Mouse (Mus musculus): ENCODE measurements around the gene Zfp934.
"Not testable (repeated sequence)": the region's sequence is repeated elsewhere in the genome, so short reads cannot be mapped to it uniquely, and the experiment has no call there.

Zfp934 gene

DNA sequence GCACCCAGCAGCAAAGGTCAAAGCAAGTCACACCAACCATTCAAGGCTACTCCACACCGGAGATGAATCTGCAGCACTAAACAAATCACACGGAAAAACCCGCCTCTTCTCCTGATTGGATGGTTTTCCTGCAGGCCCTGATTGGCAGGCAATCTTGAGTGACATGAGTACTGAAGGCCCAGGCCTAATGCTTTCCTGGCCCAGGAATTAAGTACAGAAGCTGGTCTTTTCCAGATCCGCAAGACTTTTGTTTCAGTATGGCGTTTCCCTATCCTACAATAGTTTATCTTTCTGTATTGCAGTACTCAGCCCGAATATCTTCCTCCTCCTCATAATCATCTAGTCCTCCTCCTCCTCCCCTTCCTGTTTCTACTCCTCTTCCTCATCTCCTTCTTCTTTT, at the start of gene Zfp934:
Zfp934 (minus strand) TSS at position 101 of the 400 bp plus-strand sequence.
- not testable (repeated sequence) for DNase-seq (ENCODE audit: low spot score in 2 of 2)

DNA sequence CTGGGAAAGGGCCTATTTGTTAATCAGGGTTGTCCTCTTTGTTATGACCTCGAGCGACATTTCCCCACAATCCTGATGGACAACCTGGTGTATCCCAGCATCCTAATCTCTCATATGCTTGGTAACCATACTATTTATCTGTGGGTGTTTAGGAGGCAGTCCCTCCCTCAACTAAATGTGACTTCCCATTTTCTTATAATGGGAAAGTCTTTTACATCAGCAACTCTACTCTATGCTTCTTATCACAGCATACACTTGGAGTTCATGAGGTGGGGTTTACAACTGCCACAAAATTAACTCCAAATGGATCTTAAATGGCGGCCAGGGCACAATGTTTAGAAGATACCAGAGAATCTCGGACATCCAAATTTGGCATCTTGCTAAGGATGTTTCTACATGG, 46.5 kb upstream of the Zfp934 start:
- not testable (repeated sequence) for DNase-seq (ENCODE audit: low spot score in 2 of 2)

DNA sequence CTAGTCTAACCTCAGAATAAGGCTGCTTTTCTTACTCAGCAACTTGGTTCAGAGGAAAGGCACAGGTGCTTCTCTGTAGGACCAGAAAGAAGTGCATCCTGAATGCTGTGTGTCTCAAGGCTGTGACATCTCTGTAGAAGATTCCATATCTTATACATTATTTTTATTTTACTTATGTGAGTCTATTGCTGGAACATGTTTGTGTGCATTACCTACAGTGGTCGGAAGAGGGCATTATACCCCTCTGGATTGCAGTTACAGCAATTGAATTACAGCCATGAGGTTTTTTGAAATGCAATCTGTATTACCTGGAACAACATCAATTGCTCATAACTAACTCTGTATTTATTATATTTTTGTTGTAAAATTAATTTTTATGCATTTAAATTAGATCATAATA, 9.3 kb downstream of the Zfp934 start:
- peak in 1 of 2 experiments; percentile 11 for DNase-seq (ENCODE audit: low spot score in 2 of 2)

DNA sequence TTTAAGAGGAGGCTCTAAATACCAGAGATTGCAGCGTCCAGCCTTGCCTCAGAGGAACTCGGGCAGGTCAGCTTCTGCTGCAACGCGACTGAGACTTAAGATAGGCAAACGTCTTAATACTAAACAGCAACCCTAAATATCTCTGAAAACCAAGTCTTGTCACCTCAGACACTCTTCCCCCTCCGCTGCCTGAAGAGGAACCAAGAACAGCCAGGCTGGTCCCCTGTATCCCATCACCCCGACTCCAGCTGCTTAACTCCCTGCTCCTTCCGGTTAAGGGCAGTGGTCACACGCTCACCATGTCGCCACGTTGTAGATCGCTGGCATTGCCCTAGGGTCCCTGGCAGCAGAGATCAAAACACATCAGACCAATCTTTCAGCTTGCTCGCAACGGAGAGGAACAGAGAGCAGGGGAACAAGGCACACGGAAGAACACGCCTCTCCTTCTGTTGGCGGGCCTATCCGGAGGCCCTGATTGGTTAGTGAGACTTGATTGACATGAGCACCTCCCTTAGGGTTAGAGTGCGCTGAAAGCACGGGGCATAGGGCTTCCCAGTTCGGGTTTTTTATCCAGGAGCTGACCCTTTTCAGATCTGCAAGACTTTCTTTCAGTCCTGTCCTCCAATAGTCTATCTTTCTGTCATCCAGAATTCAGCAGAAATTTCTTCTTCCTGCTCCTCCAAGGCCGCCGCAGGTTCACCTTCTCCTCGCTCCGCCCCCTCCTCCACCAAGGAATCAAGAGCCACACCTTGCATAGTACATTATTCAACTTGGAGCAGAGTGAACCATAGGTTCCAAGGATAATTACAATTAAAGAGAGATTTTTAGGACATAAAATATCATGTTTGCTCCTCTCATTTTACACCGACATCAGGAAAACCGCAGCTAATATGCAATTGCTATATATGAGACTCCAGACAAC, 12.5 kb downstream of the Zfp934 start, which contains the start of gene Zfp935:
Zfp935 (minus strand) TSS at position 323 of the 922 bp plus-strand sequence.
- DNase-seq (ENCODE audit: low spot score in 2 of 2), result peak; percentile 67 to 83

DNA sequence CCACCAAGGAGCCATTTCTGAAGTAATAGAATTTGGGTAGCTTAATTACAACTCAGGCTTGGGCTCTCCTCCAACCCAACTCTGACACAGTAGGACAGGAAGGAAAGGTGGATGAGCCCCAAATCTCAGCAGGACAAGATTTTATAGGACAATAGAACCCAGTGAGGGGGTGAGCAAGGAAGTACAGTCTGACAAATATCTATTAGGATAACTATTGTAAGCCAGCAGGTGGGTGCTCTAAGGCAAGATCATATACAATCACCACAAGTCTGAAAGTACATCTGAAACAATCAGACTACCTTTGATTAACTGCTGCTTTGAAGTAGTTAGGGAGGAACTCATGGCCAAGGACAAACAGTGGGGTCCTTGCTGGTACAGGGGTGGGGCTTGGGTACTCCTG, 40.9 kb downstream of the Zfp934 start:
- DNase-seq (ENCODE audit: low spot score in 2 of 2), result not testable (repeated sequence)

DNA sequence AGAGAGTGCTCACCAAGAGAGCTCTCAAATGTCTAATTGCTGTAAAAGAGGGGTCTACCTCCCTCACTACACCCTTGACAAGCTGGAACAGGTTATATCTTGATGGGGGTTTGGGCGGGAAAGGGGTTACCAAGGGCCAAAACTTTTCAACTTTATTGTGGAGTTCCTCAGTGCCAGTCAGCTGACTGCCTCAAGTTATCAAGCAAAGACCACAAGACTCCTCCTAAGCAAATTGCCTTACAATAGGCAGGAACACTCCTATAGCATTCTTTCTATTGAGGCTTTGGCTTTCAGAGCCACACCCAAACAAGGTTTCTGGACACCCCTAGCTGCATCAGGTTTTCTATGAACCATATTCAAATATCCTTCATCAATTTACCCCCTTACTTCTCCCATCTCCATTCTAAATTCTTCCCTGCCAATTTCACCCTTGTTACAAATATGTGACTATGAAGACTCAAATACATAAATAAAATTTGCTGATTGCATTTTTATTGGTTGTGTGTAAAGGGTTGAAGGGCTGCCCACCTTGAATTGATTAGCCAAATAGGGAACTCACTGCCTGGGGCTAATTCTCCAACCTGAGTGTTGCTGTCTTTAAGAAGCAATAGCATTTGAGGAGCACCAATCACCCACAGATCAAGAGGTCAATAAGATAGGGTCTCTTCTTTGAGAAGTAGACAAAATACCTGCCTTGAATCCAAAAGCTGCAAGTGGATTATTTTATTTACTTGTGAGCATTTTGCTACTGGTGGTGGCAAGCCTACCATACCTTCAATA, 60.2 kb downstream of the Zfp934 start:
- not testable (repeated sequence) for DNase-seq (ENCODE audit: low spot score in 2 of 2)

DNA sequence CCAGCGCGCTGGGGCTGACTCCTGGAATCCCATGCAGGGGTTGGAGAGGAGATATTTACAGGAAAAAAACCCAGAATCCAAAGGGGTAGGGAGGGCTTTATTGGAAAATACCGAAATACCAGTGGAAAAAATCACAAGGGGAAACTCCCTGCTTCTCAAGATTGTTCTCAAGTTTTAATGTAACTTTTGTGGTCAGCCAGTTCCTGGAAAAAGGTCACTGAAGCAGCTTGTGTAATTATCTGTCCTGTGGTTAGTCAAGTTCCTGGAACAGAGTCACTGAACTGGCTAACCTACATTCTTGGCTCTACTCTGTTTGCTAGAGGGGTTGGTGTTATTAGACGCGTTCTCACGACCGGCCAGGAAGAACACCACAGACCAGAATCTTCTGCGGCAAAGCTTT, 98.3 kb downstream of the Zfp934 start:
- DNase-seq (ENCODE audit: low spot score in 2 of 2), result not testable (repeated sequence)

DNA sequence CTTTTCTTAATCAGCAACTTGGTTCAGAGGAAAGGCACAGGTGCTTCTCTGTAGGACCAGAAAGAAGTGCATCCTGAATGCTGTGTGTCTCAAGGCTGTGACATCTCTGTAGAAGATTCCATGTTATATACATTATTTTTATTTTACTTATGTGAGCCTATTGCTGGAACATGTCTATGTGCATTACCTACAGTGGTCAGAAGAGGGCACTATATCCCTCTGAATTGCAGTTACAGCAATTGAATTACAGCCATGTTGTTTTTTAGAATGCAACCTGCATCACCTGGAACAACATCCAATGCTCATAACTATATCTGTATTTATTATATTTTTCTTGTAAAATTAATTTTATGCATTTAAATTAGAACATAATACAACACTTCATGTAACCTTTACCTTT, 101.1 kb downstream of the Zfp934 start:
- DNase-seq (ENCODE audit: low spot score in 2 of 2), result peak in 1 of 2 experiments; percentile 12

DNA sequence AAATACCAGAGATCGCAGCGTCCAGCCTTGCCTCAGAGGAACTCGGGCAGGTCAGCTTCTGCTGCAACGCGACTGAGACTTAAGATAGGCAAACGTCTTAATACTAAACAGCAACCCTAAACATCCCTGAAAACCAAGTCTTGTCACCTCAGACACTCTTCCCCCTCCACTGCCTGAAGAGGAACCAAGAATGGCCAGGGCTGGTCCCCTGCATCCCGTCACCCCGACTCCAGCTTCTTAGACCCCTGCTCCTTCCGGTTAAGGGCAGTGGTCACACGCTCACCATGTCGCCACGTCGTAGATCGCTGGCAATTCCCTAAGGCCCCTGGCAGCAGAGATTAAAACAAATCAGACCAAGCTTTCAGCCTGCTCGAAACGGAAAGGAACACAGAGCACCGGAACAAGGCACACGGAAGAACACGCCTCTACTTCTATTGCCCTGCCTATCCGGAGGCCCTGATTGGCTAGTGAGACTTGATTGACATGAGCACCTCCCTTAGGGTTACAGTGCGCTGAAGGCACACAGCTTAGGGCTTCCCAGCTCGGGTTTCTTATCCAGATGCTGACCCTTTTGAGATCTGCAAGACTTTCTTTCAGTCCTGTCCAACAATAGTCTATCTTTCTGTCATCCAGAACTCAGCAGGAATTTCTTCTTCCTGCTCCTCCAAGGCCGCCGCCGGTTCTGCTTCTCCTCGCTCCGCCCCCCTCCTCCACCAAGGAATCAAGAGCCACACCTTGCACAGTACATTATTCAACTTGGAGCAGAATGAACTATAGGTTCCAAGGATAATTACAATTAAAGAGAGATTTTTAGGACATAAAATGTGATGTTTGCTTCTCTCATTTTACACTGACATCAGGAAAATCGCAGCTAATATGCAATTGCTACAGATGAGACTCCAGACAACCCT, 104.3 kb downstream of the Zfp934 start, which contains the start of gene Gm49359:
Gm49359 (minus strand) TSS at position 409 of the 911 bp plus-strand sequence.
- DNase-seq (ENCODE audit: low spot score in 2 of 2), result peak; percentile 83 to 94
